Mouse (Mus musculus) lung, adult 2 months (tissue): ENCODE results near the gene Alg2. TPM values are rescaled to one million over a fixed set of nuclear protein-coding genes. Genes with fewer than 3 reads are reported as not detected.
A peak's percentile ranks its signal among the peaks of the same experiment; 100 is the strongest.

Experiments
- DNase-seq: peaks from one replicate; pipeline ENCODE4 v3.0.0; 2022
- H3K4me1 ChIP-seq: fragments of 200-500 bp; 2 replicates; pipeline ENCODE4 v1.6.1; 2011; ENCODE audit warnings: low read length; ENCODE audit not compliant: control insufficient read depth, insufficient read depth
- H3K4me3 ChIP-seq: fragments of 200-500 bp; replicated peaks from 2 replicates; pipeline ENCODE3; 2011; ENCODE audit warnings: low read depth, mild to moderate bottlenecking, control low read depth, low read length; ENCODE audit errors: extremely low read depth
- CTCF ChIP-seq: fragments of 200-500 bp; IDR thresholded peaks from 2 replicates; pipeline ENCODE4 v1.5.1; 2011; ENCODE audit warnings: mild to moderate bottlenecking, low read length, control low read depth; ENCODE audit not compliant: insufficient read depth
- POLR2A ChIP-seq: fragments of 200-500 bp; IDR thresholded peaks from 2 replicates; pipeline ENCODE4 v1.6.1; 2011; ENCODE audit warnings: low read depth, mild to moderate bottlenecking, control low read depth, low read length, borderline replicate concordance; ENCODE audit errors: extremely low read depth
- WGBS: fragments of 180-500 bp; shearing (Covaris S2); methylation state at CpG from one replicate; pipeline ENCODE4 v1.1.7; 2018; 5-methylcytosine and 5-hydroxymethylcytosine counted together
- polyA plus RNA-seq: library from polyadenylated mRNA; depleted of rRNA; stranded (reverse); fragments of >200 nt; gene quantifications from 2 replicates; pipeline ENCODE4 v1.2.3, GENCODE M21; 2012

Gene Alg2
- polyA plus RNA-seq, 1 experiment = 17.8 TPM

DNA sequence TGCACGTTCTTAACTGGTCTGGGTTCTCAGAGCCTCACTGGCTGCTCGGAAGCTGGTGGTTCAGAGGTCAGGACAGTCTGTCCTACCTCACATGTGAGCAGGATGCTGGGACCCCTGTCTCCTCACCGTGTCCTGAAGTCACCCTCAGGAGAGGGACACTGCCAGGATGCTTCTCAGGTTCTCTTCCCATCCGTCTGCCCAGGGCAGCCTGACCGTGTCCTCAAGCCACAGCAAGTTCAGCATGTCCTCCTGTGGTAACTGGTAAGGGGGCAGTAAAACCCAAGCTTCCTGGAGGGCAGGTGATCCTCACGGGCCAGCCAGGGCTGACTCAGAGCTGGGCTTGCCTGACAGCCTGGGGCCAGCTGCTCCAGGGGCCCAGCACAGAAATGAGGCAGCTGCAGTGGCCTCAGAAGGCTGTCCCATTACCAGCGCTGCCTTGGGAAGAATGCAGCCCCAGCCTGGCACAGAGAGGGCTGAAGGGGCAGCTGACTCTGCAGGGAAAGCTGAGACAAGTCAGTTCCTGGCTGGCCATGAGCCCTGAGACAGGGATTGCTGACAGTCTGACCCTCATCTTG, 23.8 kb upstream of the Alg2 start:
- Histone ChIP-seq H3K4me1 (no peaks in the 10 kb centered on the region), H3K4me3 (no peak overlapping the region)
- TF ChIP-seq POLR2A = no peak
- TF ChIP-seq CTCF = no peak
- 55% methylated on average over 7 of the region's 7 CpGs for WGBS
- no peak for DNase-seq

DNA sequence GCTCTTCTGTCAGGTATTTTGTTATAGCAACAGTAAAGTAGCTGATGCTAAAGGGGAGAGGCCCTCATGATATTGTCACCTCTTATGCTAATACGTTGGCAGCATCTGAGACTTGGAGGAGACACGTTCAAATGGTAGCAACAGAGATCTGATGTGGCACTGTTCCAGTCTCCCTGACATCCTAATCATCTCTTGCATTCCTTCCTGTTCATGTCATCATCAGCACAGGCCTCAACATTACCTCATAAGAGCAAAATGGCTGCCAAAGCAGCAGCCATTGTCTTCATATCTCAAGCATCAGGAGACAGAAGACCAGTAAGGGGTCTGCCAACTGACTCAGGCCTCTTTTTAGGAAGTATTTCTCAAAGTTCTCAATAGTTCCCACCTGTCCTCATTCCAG, 20.6 kb upstream of the Alg2 start:
- no peak for DNase-seq
- TF ChIP-seq POLR2A = no peak
- TF ChIP-seq CTCF = no peak
- 50% methylated on average over 2 of the region's 2 CpGs for WGBS
- Histone ChIP-seq H3K4me3 (no peak overlapping the region), H3K4me1 (no peaks in the 10 kb centered on the region)

DNA sequence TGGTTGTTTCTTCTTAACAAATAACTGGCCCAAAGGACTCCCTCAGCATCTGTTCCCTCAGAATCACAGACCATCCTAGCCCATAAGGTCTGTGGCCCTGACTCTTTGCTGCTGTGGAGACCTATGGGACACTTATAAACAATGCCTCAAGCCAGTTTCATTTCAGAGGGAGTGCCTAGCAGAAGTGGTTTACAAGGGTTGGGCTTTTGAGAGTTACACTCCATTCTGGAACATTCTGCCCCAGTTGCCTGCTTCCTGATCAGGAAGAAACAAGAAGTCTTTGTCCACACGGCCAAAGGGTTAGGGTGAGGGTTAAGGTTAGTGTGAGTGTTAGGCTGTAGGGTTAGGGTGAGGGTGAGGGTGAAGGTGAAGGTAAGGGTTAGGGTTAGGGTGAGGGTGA, 20.0 kb upstream of the Alg2 start:
- peak; percentile 7 for DNase-seq
- WGBS = 35% methylated on average over 1 of the region's 1 CpGs
- TF ChIP-seq CTCF = no peak
- no peak for TF ChIP-seq POLR2A
- Histone ChIP-seq H3K4me3 (no peak overlapping the region), H3K4me1 (no peaks in the 10 kb centered on the region)

DNA sequence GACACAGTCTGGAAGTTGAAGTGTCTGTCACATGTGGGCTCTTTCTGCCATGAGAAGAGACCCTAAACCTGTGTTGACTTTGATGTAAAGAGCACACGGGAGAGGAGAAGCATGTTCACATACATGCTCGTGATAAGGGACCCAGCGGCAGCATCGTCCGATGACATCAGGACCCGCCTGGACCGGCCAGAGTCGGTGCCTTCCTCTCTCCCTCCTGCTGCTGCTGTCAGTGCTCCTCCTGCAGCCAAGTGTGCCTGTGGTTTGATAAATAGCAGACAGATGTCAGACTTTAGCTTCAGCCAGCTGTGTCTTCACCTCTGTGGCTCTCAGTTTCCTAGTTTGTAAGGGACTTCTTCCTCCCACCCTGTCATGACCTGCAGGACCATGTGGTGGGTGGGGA, 19.3 kb upstream of the Alg2 start:
- TF ChIP-seq POLR2A = no peak
- TF ChIP-seq CTCF = no peak
- no peak for DNase-seq
- H3K4me1 ChIP-seq = no peaks in the 10 kb centered on the region
- H3K4me3 ChIP-seq = no peak overlapping the region
- WGBS = 70% methylated on average over 8 of the region's 8 CpGs

DNA sequence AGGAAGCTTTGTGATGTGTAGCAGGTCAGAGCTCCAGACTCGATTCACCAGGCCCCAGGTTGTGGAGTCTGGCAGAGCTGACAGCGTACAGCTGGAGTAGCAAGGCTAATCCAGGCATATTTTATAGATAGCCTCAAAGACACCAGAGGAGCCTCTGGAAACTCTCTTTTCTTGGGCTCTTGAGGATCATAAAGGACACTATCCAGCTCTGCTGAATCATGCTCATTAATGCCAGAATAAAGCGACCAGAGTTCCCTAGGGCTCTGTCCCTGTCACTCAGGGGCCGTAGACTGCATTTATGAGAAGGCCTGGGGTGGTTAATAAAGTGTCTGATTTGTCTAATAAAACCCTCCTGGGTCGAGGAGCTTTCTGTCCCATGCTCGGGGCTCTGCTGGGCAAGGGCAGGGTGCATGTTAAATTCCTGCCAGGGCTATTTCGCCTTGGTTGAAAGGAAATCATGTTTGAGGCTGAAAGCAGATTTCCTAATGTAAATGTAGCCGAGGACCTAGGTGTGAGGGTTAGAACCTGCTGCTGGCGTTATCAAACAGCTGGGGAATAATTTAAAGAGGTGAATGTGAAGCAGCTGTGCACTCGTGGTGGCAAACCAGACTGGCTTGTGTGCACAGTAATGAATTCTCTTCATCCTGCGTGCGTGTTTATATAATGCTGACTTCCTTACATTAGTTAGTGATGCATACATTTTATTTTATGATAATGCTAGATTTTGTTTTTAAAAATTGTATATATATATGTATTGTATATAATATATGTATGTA, 18.4 kb upstream of the Alg2 start:
- H3K4me3 ChIP-seq = no peak overlapping the region
- no peak for DNase-seq
- 66% methylated on average over 12 of the region's 12 CpGs for WGBS
- TF ChIP-seq POLR2A (no peak), CTCF (no peak)
- no peaks in the 10 kb centered on the region for H3K4me1 ChIP-seq

DNA sequence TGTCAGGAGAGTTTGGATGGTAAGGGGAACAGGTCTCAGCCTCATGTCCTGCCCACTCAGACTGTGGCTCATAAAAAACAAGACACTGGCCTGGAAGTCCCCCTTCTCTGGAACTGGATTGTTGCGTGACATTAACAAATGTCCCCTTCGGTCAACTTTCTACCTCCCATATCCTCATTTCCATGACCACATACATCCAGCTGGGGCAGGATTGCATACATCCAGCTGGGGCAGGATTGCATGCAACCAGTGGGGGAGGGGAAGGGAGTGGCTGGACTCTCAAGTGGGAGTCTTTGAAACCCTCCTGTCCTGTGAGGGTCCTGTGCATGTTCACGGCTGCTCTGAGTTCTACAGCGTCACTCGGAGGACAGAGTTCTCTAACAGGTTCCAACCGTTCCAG, 17.1 kb upstream of the Alg2 start:
- 74% methylated on average over 6 of the region's 6 CpGs for WGBS

DNA sequence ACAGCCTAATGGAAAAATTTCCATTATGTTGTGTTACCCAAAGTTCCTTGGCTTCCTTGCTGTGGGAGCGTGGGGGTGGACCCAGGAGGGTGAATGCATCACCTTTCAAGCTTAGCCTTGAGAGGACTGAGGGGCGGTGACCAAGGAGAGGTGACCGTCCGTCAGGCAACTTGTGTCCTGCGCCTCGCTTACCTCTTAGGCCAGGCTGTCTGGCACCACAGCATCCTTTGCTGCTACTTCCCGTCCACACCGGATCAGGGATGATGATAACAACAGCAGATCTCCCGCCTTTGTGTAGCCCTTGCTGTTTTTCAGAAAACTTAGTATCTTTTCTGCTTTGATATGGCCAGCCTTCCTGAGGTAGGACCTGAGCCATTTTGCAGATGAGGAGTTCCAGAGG, 6.4 kb upstream of the Alg2 start:
- DNase-seq = no peak
- H3K4me3 ChIP-seq = no peak overlapping the region
- no peaks in the 10 kb centered on the region for H3K4me1 ChIP-seq
- WGBS = 96% methylated on average over 9 of the region's 9 CpGs
- TF ChIP-seq CTCF (no peak), POLR2A (no peak)

More for the DNA sequence above, 17.1 kb upstream of the Alg2 start:
- no peak for DNase-seq
- H3K4me1 ChIP-seq = no peaks in the 10 kb centered on the region
- TF ChIP-seq CTCF = no peak
- TF ChIP-seq POLR2A = no peak
- H3K4me3 ChIP-seq = no peak overlapping the region

DNA sequence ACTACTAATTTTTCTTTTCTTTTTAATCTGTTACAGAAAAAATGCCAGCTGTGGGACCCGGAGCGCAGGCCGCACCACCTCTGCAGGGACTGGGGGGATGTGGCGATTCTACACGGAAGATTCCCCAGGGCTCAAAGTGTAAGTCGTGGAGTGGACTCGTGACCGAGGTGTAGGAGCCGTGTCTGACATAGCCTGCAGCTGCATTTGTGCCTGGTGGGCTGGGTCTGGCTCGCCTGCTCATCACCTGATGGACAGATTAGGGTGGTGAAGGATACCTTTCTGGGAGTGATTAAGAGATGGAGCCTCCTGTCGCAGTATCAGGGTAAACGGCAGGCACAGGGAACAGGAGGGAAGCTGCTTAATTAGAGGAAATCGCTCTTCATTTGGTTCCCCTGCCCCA, 6.0 kb upstream of the Alg2 start:
- WGBS = 94% methylated on average over 13 of the region's 13 CpGs
- no peak for DNase-seq
- TF ChIP-seq CTCF (no peak), POLR2A (no peak)
- Histone ChIP-seq H3K4me1 (peaks cover 3% of the 10 kb centered on the region), H3K4me3 (no peak overlapping the region)

DNA sequence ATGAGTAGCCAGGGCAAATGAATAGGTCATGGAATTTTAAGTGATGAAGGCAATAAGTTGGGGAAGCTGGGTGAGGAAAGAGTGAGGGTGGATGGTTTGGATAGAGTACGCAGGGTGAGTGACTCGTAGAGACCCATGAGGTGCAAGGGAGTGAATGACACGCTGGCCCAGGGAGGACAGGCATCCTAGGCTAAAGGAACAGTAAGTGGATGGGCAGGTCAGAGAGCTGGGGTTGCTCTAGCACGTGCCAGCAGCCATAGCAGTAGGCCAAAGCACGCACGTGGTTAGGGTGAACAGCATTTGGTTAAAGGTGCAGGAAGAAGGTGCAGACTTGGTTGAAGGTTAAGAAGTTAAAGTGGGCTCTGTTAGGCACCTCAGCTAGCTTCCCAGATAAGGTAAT, 3.4 kb upstream of the Alg2 start:
- Histone ChIP-seq H3K4me3 (no peak overlapping the region), H3K4me1 (peaks cover 6% of the 10 kb centered on the region)
- 88% methylated on average over 6 of the region's 6 CpGs for WGBS
- TF ChIP-seq POLR2A (no peak), CTCF (no peak)
- DNase-seq = no peak

DNA sequence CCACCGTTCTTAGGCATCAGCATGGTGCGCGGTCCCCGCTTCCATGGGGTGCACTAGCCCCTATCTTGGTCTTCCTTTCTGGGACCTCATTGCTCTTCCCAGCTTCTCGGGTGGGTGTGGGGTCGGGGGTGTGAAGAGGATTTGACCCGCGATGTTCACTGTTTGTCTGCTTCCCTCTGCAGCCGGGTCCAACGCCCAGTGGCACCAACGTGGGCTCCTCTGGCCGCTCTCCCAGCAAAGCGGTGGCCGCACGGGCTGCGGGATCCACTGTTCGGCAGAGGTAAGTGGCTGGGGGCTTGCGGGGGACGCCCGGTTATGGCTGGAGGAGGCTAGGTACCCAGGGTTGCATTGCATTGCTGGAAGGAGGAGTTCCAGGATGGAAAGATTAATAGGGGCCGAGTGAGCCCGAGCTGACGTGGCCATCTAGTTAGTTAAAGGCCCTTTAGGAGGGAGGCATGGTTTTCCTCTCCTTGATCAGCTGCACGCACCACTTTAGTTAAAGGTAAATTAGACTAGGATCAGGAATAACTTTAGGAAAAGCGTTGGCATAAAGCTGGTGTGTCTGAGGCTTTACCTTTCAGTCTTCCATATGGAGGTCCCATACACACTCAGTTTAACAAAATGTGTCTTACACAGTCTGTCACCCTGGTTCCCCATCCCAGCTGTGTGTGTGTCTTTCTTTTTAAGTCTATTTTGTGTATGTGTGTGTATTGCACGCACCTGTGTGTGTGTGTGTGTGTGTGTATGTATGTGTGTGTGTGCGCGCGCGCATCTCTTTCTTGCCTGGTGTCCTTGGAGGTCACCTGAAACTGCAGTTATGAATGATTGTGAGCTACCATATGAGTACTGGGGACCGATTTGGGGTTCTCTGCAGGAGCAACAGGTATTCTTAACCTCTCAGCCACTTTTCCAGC, 854 bp upstream of the Alg2 start:
- TF ChIP-seq POLR2A (no peak), CTCF (no peak)

More for the DNA sequence above, 854 bp upstream of the Alg2 start:
- Histone ChIP-seq H3K4me3 (peak overlapping the region; percentile 72), H3K4me1 (peaks cover 6% of the 10 kb centered on the region)
- WGBS = 13% methylated on average over 31 of the region's 31 CpGs
- DNase-seq = no peak
